Mouse (Mus musculus): ENCODE measurements around the gene Zbtb16.

The Zbtb16 gene

DNA sequence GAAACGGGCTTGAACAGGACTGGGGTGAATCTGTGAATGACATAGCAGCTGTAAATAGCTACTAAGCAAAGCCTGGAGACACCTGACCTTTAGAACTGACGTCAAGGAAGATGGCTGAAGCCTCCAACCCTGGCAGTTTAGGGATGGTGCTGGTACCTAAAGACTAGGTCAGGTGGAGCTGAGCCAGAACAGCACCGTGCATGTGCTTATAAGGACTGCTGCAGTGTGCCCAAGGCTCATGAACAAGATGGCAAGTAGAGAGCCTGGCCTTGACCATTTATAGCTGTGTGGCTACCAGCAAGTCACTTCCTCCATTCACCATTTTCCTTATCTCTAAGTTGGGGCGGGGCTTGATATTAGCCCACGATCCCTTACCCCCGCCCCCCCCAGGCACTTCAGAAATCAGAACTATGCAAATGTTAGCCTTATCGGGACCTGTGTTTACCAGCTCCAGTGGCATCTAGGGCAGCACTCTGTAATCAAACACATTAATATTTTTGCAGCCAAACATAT, 9.6 kb downstream of the Zbtb16 start:
- no peak for DNase-seq (ENCODE audit: low read depth)

DNA sequence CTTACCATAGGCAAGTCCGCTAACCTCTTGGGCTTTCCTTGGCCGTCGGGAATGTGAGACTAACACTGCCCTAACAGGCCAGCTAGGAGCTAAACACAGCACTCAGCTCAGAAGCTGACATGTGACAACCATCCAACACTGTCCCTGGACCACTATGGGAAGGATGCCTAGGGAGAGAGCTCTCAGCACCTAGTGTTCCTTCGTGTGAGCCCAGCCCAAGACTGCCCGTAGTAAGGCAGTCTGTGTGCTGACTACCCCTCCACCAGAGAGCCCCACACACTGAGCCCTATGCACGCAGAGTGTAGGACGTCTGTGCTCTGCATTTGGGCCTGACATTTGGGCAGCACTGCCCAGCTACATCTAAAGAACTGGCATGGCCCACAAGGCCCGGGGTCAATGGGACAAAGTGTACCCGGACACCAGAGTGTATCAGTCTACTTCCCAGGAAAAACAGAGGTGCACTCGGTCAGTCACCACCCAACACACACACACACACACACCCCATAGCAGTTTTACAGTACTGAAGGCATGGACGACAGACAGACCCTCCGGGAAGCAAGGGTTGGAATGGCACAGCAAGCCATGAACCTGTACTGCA, 11.4 kb downstream of the Zbtb16 start:
- DNase-seq (ENCODE audit: low read depth), result no peak

DNA sequence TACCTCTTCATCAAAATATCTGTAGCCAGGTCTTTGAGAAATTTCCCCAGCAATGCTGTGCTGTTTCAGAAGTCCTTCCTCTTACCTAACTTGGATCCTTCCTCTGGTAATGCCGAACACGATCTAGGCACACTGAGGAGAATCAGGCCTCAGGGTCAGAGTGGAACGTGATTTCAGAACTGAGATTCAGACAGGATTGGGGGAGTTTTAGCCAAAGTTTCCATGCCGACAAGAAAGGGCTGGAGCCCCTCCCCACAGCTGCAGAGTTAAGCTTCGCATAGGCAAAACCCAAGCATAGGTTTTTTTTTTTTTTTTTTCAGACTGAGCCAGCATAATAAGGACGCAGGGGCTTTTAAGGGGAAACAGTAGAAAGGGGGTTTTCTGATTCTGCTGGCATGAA, 12.2 kb downstream of the Zbtb16 start:
- DNase-seq (ENCODE audit: low read depth), result no peak

DNA sequence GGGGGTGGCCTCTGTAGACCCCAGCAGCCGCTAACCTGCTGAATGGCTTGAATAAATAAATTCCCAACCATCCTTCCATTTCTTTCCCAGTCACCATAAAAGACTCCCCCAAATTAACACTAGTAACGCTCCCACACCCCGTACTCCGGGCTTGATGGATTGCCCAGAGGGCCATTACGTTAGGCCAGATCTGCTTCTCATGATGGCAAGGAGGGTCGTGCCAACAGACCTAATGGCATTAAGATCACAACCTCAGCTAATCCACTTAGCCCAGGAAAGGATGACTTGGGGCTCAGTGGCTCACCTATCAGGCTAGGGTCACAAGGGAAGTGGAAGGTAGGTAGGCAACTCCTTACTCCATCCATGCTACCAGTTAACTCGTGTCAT, 12.7 kb downstream of the Zbtb16 start:
- no peak for DNase-seq (ENCODE audit: low read depth)

DNA sequence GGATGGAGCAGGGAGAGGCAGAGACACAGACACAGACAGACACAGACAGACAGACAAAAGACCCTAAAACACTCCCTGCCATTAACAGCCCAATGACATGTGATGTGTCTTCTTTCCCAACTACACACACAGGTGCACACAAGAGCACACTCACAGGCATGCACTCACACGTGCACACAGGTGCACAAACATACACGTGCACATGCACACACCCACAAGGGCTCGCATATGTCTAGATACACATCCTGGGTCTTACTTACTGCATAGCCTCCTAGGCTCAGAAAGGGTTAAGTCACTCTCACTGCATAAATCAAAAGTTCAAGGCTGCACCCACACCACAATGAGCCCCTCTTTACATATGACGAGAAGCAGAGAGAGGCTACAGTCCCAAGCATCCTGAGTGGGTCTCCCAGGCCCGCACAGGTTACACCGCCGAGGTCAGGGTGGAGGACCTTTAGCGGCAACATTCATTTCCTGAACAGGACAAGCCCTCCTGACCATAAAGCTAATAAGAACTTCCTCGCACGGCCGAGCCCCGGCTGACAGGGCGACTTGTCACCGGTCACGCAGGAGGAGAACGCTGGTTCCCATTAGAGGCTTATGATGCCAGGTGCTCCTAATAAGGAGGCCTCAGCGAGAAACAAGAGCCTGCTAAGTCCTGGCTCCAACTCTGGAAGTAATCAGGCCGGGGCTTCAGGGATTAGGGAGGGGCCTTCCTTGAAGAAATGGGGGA, 13.3 kb downstream of the Zbtb16 start:
- DNase-seq (ENCODE audit: low read depth), result no peak

DNA sequence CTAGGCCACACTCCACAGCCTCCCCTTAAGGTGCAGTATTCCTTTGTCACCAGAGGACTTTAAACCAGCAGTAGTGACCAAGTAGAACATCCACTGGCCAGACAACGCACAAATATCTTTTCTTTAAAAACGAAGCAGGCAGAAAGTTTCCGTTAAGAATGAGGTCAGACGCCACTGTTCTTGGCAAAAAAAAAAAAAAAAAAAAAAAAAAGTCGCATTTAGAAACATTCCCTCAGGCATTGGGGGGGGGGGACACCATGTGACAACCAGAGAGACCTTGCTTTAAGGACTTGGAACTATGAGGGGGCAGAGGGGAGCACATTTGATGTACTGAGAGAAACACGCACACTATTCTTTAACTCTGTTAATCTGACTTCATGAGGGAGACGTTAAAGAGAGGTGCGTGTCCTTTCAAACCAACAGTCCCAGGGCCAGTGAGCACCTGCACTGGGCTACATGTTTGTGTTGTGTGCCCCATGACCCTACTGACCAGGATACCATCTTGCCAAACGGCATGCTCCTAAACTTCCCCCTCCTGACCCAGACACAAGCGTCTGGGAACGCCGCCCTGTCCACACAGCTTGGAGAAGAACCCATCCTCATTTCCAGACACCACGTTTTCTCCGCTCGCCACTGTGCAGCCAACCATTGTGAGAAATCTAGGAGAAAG, 14.0 kb downstream of the Zbtb16 start:
- no peak for DNase-seq (ENCODE audit: low read depth)

DNA sequence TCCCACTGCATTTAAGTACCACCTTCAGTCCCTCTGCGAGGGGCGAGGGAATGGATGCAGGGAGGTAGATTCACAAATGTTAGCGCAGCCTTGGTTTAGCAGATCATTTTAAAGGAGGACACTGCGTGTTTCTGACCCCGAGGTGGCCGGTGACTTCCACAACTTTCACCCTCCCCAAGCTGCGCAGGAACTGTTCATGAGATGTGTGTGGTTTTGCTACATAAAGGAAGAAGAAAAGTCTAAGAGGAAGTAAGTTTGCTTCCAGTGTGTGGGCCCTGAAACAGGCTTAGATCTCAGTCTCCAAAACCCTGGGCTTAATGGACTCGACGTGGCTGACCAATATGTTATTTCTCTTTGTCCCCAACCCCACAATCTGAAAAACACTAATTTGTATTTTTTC, 14.6 kb downstream of the Zbtb16 start:
- no peak for DNase-seq (ENCODE audit: low read depth)

DNA sequence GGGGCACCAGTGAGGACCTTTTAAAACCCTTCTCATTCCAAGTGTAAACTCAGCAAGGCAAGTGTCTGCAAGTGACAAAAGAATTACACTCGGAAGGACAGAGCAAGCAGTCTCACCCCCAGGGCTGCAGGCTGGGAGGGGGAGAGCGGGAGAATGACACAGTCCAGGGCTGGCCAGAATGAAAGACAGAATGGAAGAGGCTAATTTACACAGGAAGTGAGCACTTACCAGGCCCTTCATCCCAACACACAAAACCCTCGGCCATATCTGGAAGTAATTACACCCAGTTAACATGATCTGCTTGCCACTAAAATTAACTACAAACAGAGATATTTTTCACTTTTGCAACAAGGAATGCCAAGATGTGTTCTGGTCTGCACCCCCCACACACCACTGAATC, 15.2 kb downstream of the Zbtb16 start:
- DNase-seq (ENCODE audit: low read depth), result no peak

DNA sequence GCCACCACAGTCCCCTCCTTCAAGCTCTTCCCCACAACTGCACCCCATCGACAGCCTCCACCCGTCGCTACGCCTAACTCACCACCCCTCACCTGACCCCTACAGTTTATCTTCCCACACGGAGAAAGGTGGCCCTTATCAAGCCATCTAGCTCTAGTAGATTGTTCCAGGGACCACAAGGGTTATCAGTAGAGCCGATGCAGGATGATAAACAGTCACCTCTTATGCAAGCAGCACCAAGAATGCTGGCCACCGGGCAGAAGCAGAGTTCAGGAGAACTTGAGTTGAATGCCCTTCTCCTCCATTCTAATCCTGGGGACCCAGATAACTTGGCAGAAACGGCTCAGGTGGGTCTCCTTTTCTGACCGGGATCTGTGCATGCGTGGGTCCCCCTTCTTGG, 16.3 kb downstream of the Zbtb16 start:
- DNase-seq (ENCODE audit: low read depth), result no peak

DNA sequence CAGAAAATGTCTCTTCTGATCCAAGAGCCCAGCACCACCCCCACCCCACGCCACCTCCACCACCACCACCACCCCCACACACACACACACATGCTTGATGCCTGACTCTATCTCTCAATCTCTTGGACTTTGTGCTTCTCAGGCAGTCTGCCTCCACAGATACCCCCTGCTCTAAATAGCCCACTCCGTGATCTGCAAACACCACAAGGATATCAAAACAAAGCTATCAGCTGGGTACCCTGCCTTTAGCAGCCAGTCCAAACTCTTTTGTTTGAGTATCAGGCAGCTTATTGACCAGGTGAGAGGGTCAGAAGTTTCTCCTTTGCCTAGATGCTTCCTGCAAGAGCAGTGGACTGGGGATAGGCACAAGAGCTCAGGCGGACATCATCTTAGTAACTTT, 16.9 kb downstream of the Zbtb16 start:
- no peak for DNase-seq (ENCODE audit: low read depth)

DNA sequence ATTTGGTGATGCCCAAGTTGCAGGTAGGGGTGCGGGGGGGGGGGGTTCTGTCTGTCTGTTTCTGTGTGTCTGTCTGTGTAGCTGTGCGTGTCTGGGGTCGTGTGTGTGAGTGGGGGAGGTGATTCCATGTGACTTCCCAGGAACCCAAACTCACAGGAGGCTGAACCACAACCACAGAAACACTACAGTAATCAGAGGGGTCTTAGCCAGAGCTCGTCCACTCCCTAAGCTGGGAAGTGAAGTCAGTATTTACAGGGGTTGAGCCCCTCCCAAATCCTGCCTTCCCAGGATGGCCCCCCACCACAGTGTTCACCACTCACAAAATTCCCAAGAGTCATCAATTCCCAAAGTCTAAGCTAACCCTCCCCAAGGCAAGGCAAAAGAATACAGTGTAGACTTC, 18.1 kb downstream of the Zbtb16 start:
- no peak for DNase-seq (ENCODE audit: low read depth)

DNA sequence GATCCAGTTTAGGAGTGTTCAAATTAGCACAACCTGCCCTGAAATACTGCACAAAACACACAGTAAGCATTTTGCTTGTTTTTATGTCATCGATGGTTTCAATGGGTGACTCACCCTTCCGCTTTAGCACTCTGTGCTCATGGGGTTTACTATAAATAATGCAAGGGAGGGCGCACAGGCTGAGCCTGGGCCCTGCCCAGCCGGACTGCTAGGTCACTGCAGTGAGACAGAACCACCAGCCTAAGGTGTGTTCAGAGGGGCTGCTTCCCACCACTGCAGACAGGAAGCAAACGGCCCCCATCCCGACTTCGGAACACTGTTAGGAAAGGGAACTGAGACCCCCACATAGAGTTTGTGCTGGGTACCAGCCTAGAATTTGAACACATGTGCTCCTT, 18.6 kb downstream of the Zbtb16 start:
- no peak for DNase-seq (ENCODE audit: low read depth)

DNA sequence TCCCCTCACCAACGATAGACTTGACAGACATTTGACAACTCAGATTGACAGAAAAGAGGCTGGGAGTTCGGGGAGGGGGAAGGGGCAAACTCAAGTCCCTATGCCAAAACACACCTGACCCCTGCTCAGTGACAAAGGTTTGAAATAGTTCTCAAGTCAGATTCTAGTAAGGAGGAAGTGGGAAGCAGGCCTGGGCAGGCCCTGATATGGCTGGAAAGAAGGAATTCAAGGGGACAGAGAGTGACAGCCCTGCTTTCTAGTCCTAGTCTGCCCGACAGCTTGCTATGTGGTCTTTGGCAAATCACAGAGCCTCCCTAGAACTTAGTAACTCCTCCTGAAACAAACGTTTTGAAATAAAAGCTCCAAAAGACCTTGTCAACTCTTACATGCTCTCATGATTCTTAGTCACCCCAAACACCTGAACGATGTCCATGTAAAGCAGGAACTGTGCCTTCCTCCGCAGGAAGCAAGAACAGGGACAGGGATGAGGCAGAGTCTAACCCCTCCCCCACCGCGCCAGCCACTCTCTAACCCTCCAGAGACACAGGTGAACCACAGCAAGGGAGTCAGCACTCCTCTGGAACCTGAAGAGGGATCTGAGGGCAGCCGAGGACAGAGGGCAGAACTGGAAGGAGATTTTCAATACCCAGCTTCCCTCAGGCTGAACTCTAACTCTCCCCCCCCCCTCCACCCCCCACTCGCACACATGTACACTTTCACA, 19.2 kb downstream of the Zbtb16 start:
- DNase-seq (ENCODE audit: low read depth), result no peak

DNA sequence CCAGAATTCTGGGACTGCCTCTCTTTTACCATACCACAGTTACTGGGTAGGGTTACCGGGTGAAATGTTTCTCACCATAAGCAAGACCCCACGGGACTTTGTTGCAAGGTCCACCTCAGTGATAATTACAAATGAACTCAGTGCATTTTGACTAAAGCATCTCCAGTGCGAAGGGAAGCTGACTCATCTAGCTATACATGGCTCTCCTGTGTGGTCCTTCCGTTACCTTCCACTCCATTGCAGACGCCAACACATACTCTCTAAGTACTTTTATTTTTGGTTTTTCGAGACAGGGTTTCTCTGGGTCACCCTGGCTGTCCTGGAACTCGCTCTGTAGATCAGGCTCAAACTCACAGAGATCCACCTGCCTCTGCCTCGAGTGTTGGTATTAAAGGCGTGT, 19.9 kb downstream of the Zbtb16 start:
- DNase-seq (ENCODE audit: low read depth), result no peak

DNA sequence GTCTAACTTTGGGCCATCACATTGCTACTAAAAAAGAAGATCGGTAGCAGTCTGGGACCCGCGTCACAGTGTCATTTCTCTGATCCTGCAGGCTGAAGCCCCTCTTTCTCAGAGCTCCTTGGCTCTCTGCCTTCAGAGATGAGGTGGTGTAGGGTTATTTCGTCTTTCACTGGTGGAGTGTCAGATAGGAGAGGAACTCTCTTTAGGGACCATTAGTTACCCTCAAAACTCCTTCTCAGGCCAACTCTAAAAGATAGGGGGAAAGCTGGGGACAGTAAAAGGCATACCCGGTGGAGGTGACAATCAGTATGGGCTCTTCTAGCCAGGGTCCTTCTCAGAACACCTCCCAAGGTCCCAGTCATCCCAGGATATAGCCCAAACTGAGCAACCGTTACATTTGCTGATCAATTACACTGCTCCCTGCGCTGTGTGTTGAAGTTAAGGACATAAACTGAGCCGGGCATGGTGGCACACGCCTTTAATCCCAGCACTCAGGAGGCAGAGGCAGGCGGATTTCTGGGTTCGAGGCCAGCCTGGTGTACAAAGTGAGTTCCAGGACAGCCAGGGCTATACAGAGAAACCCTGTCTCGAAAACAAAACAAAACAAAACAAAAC, 21.0 kb downstream of the Zbtb16 start:
- DNase-seq (ENCODE audit: low read depth), result no peak

DNA sequence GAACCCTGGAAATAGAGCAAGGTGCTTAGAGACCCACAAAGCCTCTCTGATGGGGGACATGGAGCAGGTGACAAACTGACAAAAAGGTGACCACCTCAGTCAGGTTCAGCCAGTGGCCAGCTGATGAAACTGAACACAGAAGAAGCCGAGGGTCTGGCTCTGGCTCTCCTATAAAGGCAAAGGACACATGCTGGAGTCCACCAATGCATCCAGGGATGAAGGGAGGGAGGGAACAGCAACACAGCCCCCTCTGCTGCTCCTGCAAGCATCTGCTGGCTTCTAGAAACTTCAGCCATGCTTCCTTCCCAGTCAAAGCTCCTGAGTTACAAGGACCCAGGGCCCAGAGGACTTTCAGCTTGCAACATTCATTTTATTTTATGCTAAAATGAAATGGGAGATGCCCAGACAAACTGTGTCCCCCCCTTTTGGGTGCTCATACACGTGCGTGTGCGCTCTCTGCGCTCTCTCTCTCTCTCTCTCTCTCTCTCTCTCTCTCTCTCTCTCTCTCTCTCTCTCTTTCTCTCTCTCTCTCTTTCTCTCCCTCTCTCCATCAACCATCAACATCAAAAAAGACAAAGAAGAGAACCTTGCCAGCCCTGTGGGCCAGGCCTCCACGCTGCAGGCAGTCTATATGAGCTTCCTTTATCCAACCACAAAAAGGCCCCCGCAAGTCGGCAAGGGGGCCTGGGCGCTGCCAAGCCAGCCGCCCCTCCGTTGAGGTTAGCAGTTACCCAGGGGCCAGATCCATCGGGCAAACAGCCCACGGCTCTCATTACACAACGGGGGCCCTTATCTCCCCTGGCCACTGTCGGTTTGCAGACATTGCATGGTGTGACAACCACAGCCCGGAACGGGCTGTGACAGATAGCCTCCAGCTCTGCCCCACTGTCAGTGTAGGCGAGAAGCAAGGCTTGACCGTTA, 21.8 kb downstream of the Zbtb16 start:
- no peak for DNase-seq (ENCODE audit: low read depth)

DNA sequence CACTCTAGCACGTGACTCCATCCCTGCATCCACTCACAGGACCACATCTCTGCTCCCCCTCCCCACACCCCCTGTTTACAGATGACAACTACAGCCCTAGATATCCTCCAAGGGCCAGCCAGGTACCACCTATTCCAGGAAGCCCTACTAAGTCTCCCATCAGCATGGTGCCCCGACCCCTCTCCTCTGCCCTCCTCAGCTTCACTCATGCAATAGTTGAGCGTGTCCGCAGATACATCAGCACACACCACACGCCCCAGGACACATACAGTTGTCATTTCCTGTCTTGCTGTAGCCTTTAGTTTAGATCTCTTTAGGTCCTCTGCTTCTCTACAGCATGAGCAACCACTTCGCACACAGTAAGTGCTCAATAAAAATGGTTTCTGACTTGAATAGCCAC, 23.7 kb downstream of the Zbtb16 start:
- no peak for DNase-seq (ENCODE audit: low read depth)

DNA sequence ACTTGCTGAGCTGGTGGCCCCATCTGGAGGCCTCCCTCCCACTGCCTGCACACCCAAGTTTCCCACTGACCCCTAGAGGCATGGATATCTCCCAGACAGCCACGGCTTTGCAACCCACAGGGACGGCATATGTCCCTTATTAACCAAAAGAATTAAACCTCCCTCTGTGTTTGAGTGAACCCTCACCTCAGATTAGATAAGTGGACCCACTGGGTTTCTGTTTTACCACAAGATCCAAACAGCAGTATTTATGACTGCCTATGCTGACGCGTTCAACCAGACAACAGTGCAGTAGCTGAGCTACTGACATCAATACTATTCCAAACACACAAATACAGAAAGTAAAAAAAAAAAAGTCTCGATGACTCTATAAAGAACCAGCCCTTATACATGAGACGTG, 29.4 kb downstream of the Zbtb16 start:
- no peak for DNase-seq (ENCODE audit: low read depth)

DNA sequence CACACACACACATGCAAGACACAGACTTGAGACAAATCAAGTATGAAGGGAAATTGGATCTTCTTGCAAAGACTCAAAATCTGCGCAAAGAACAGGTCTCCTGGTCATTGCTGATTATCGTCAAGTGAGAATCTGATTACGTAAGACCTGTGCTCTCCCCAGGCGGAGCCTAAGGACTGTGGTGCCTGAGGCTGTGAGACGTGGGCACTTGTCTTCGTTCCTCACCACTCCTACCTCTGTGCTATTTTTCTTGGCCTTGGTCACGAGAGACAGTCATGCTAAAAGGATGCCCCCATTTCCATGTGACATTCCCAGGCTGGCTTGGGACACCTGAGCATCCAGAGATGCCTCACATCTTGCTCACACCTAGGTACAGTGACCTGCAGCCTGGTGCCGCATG, 30.2 kb downstream of the Zbtb16 start:
- no peak for DNase-seq (ENCODE audit: low read depth)

DNA sequence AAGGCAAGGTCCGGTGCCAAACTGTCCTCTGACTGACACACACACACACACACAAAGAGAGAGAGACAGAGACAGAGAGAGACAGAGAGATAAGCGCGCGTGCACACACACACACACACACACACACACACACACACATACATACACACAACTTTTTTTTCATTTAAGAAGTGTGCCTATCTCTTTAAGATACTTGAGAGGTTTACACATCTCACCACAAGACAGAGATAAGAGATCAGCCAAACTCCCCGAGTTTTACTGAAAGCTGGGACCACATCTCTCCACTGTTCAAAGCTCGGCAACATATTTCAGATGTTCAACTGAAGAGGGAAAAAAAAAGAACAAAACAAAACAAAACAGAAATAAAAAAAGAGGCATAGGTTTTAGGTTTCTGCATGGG, 31.5 kb downstream of the Zbtb16 start:
- DNase-seq (ENCODE audit: low read depth), result peak; percentile 9

Data from naive thymus-derived CD4-positive, alpha-beta T cell, adult 2 months (primary cell).